Mouse (Mus musculus) erythroblast, adult 5-6 weeks (primary cell): ENCODE data around the gene Defa34. TPM values are rescaled to one million over a fixed set of nuclear protein-coding genes. Genes with fewer than 3 reads are reported as not detected.
"Not testable (repeated sequence)": the region's sequence is repeated elsewhere in the genome, so short reads cannot be mapped to it uniquely, and the experiment has no call there.

Source experiments
- ATAC-seq: replicated peaks from 2 replicates; pipeline ENCODE4 v1.8.0; 2016; ENCODE audit warnings: moderate number of reproducible peaks, mild to moderate bottlenecking, moderate TSS enrichment, inconsistent platforms; ENCODE audit not compliant: poor library complexity, low FRiP score, severe bottlenecking
- total RNA-seq, 2 experiments: library from RNA; stranded (forward) in 1 of 2; stranded (reverse) in 1 of 2; fragments of 150-400 nt in 1 of 2; fragments of 200-764, 138-1000 nt in 1 of 2; gene quantifications; 2 replicates each; pipeline versions ENCODE4 v1.2.3 to v1.2.4; 2015 to 2017; ENCODE audit warnings: low replicate concordance in 2 of 2

The Defa34 gene
- total RNA-seq (2015; ENCODE audit: low replicate concordance), result not detected in 2 replicates
- total RNA-seq (2017; ENCODE audit: low replicate concordance), result not detected in 2 replicates

DNA sequence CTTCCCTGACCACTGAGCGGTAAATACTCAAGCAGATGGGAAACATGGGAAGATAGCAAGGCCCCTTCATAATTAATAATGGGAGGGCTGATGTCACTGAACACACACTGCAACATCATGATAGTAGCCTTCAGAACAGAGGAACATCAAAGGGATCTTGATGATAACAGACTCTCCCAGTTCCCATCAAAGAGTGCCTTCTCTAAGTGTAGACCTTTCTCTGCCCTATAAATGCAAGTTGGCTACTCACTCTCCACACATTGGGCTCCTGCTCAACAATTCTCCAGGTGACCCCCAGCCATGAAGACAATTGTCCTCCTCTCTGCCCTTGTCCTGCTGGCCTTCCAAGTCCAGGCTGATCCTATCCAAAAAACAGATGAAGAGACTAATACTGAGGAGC is at the start of gene Defa34:
Gene Defa34 (plus strand): TSS at position 301 of the 400 bp plus-strand sequence.
- ATAC-seq, result not testable (repeated sequence)

DNA sequence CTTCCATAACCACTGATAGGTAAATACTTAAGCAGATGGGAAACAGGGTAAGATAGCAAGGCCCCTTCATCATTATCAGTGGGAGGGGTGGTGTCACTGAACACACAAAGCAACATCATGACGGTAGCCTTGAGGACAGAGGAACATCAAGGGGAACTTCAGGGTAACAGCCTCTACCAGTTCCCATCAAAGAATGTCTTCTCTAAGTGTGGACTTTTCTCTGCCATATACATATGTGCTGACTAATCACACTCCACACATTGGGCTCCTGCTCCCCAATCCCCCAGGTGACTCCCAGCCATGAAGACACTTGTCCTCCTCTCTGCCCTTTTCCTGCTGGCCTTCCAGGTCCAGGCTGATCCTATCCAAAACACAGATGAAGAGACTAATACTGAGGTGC is 47.7 kb upstream of the Defa34 start, which contains the start of gene Defa26:
Gene Defa26 (plus strand): TSS at position 301 of the 400 bp plus-strand sequence.
- ATAC-seq, result not testable (repeated sequence)

DNA sequence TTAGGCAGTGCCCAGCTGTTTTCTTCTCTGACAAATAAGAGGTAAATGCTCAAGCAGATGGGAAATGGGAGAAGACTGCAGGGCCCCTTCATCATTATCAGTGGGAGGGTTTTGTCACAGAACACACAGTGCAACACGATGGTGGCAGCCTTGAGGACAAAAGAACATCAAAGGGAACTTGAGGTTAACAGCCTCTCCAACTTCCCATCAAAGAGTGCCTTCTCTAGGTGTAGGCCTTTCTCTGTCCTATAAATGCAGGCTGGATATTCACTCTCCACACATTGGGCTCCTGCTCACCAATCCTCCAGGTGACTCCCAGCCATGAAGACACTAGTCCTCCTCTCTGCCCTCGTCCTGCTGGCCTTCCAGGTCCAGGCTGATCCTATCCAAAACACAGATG is 10.1 kb upstream of the Defa34 start, which contains the start of gene Defa17:
Gene Defa17 (plus strand): TSS at position 301 of the 400 bp plus-strand sequence.
- ATAC-seq, result not testable (repeated sequence)

DNA sequence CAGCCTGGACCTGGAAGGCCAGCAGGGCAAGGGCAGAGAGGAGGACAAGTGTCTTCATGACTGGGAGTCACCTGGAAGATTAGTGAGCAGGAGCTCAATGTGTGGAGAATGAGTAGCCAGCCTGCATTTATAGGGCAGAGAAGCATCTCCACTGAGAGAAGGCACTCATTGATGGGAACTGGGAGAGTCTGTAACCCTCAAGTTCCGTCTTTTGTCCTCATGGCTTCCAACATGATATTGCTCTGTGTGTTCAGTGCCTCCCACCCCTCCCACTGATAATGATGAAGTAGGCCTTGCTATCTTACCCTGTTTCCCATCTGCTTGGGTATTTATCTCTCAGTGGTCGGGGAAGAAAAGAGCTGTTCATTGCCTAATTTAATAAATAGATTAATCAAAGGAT is 37.9 kb downstream of the Defa34 start, which contains the start of gene AY761184:
Gene AY761184 (minus strand): TSS at position 101 of the 400 bp plus-strand sequence.
- not testable (repeated sequence) for ATAC-seq

Other genes with a start within 250 kb of the Defa34 start
- gene Defa36, start 238.4 kb upstream of the Defa34 start, total RNA-seq (2015; ENCODE audit: low replicate concordance), result not detected in 2 replicates
- not detected in 2 replicates for gene Defa36, start 238.4 kb upstream of the Defa34 start, total RNA-seq (2017; ENCODE audit: low replicate concordance)
- not detected in 2 replicates for gene Gm7849, start 209.2 kb upstream of the Defa34 start, total RNA-seq (2015; ENCODE audit: low replicate concordance)
- not detected in 2 replicates for gene Gm7849, start 209.2 kb upstream of the Defa34 start, total RNA-seq (2017; ENCODE audit: low replicate concordance)
- gene Defa20, start 156.5 kb upstream of the Defa34 start, total RNA-seq (2015; ENCODE audit: low replicate concordance), result not detected in 2 replicates
- gene Defa20, start 156.5 kb upstream of the Defa34 start, total RNA-seq (2017; ENCODE audit: low replicate concordance), result not detected in 2 replicates
- gene Defa32, start 136.8 kb upstream of the Defa34 start, total RNA-seq (2015; ENCODE audit: low replicate concordance), result not detected in 2 replicates
- not detected in 2 replicates for gene Defa32, start 136.8 kb upstream of the Defa34 start, total RNA-seq (2017; ENCODE audit: low replicate concordance)
- not detected in 2 replicates for gene Defa37, start 100.4 kb upstream of the Defa34 start, total RNA-seq (2015; ENCODE audit: low replicate concordance)
- not detected in 2 replicates for gene Defa37, start 100.4 kb upstream of the Defa34 start, total RNA-seq (2017; ENCODE audit: low replicate concordance)
- not detected in 2 replicates for gene Defa28, start 82.8 kb upstream of the Defa34 start, total RNA-seq (2015; ENCODE audit: low replicate concordance)
- not detected in 2 replicates for gene Defa28, start 82.8 kb upstream of the Defa34 start, total RNA-seq (2017; ENCODE audit: low replicate concordance)
- not detected in 2 replicates for gene Gm7861, start 71.3 kb upstream of the Defa34 start, total RNA-seq (2015; ENCODE audit: low replicate concordance)
- not detected in 2 replicates for gene Gm7861, start 71.3 kb upstream of the Defa34 start, total RNA-seq (2017; ENCODE audit: low replicate concordance)
- not detected in 2 replicates for gene Defa26, start 47.6 kb upstream of the Defa34 start, total RNA-seq (2015; ENCODE audit: low replicate concordance)
- not detected in 2 replicates for gene Defa26, start 47.6 kb upstream of the Defa34 start, total RNA-seq (2017; ENCODE audit: low replicate concordance)
- gene Defa17, start 10.0 kb upstream of the Defa34 start, total RNA-seq (2015; ENCODE audit: low replicate concordance), result not detected in 2 replicates
- gene Defa17, start 10.0 kb upstream of the Defa34 start, total RNA-seq (2017; ENCODE audit: low replicate concordance), result not detected in 2 replicates
- gene AY761184, start 37.8 kb downstream of the Defa34 start, total RNA-seq (2015; ENCODE audit: low replicate concordance), result not detected in 2 replicates
- not detected in 2 replicates for gene AY761184, start 37.8 kb downstream of the Defa34 start, total RNA-seq (2017; ENCODE audit: low replicate concordance)
- gene Defa24, start 68.7 kb downstream of the Defa34 start, total RNA-seq (2015; ENCODE audit: low replicate concordance), result not detected in 2 replicates
- not detected in 2 replicates for gene Defa24, start 68.7 kb downstream of the Defa34 start, total RNA-seq (2017; ENCODE audit: low replicate concordance)
- not detected in 2 replicates for gene Defb50, start 157.7 kb downstream of the Defa34 start, total RNA-seq (2015; ENCODE audit: low replicate concordance)
- not detected in 2 replicates for gene Defb50, start 157.7 kb downstream of the Defa34 start, total RNA-seq (2017; ENCODE audit: low replicate concordance)
- gene Defb2, start 174.1 kb downstream of the Defa34 start, total RNA-seq (2015; ENCODE audit: low replicate concordance), result not detected in 2 replicates
- gene Defb2, start 174.1 kb downstream of the Defa34 start, total RNA-seq (2017; ENCODE audit: low replicate concordance), result not detected in 2 replicates
- not detected in 2 replicates for gene Defb10, start 193.1 kb downstream of the Defa34 start, total RNA-seq (2015; ENCODE audit: low replicate concordance)
- not detected in 2 replicates for gene Defb10, start 193.1 kb downstream of the Defa34 start, total RNA-seq (2017; ENCODE audit: low replicate concordance)
- not detected in 2 replicates for gene Defb9, start 219.6 kb downstream of the Defa34 start, total RNA-seq (2015; ENCODE audit: low replicate concordance)
- not detected in 2 replicates for gene Defb9, start 219.6 kb downstream of the Defa34 start, total RNA-seq (2017; ENCODE audit: low replicate concordance)
- gene Defb11, start 240.6 kb downstream of the Defa34 start, total RNA-seq (2015; ENCODE audit: low replicate concordance), result not detected in 2 replicates
- not detected in 2 replicates for gene Defb11, start 240.6 kb downstream of the Defa34 start, total RNA-seq (2017; ENCODE audit: low replicate concordance)